ENCODE assay signal across 12 mouse cellular contexts in genomic region chr19:45230848-45231382, GRCm38 (mm10). TPM values are rescaled to one million over a fixed set of nuclear protein-coding genes. Genes with fewer than 3 reads are reported as not detected.
DNase-seq lines count a peak whose midpoint lies in the region; ATAC-seq and TF ChIP-seq lines count a peak whose summit lies in the region.
"Had no signal": no experiment of that assay in that cellular context is flagged by ENCODE, and none has a peak within 500 bp of the region (broad histone marks: within the 10 kb centered on the region; RNA-seq: fewer than 3 reads in every experiment).

No protein-coding gene starts in this region.

- H3K4me1 ChIP-seq in kidney, embryonic 15.5 days = peaks cover 54% of the 10 kb centered on the region
- peaks cover 12% of the 10 kb centered on the region for H3K4me1 ChIP-seq in embryonic facial prominence, embryonic 12.5 days
- H3K4me1 ChIP-seq in hindbrain, embryonic 15.5 days (replicated peaks) = peaks cover 44% of the 10 kb centered on the region
- no peaks in the 10 kb centered on the region for H3K4me1 ChIP-seq in midbrain, postnatal 0 days (ENCODE audit: insufficient read depth, low read length)

- peak overlapping the region; percentile 29 for H3K4me2 ChIP-seq in kidney, embryonic 15.5 days
- peak overlapping the region; percentile 38 for H3K4me2 ChIP-seq in embryonic facial prominence, embryonic 12.5 days (replicated peaks)
- peak overlapping the region; percentile 55 for H3K4me2 ChIP-seq in hindbrain, embryonic 15.5 days
- 0 out of 2 replicates have a peak overlapping the region, but pooled peaks have one; percentile 18 for H3K4me2 ChIP-seq in midbrain, postnatal 0 days (ENCODE audit: low read depth, low read length, poor library complexity, severe bottlenecking)

- ATAC-seq in kidney, embryonic 15.5 days (replicated peaks; ENCODE audit: low FRiP score) = no peak
- ATAC-seq in embryonic facial prominence, embryonic 12.5 days (ENCODE audit: insufficient number of reproducible peaks, insufficient read depth, low FRiP score, low TSS enrichment) = no peak
- ATAC-seq in hindbrain, embryonic 15.5 days (ENCODE audit: low FRiP score, low read depth) = peak; percentile 28; the same call in 1 of the 2 replicates
- ATAC-seq in midbrain, postnatal 0 days (ENCODE audit: low FRiP score) = no peak

- no peak for TF ChIP-seq CTCF in midbrain, postnatal 0 days (IDR thresholded peaks at IDR 0.05)

- DNase-seq in kidney, adult 8-10 months = no peak
- no peak for DNase-seq in midbrain, postnatal 0 days (ENCODE audit: low spot score)
- no peak for DNase-seq in testis, postnatal 14 days (ENCODE audit: low spot score)
- DNase-seq in spleen, postnatal 4 days (ENCODE audit: low spot score in 2 of 2) = no peak
- DNase-seq in adrenal gland, adult 2 months = no peak
- DNase-seq: adrenal gland, postnatal 14 days had no signal

- H3K27me3 ChIP-seq in kidney, embryonic 15.5 days = peaks cover 100% of the 10 kb centered on the region
- peaks cover 91% of the 10 kb centered on the region for H3K27me3 ChIP-seq in embryonic facial prominence, embryonic 12.5 days
- H3K27me3 ChIP-seq in hindbrain, embryonic 15.5 days = peaks cover 51% of the 10 kb centered on the region
- H3K27me3 ChIP-seq in midbrain, postnatal 0 days (ENCODE audit: insufficient read depth, low read length) = peaks cover 57% of the 10 kb centered on the region

- H3K27ac ChIP-seq in kidney, embryonic 15.5 days = no peak overlapping the region
- H3K27ac ChIP-seq in embryonic facial prominence, embryonic 12.5 days = no peak overlapping the region
- peak overlapping the region; percentile 85 for H3K27ac ChIP-seq in hindbrain, embryonic 15.5 days (replicated peaks)
- H3K27ac ChIP-seq in midbrain, postnatal 0 days (ENCODE audit: low read depth, low read length) = no peak overlapping the region

- no peaks in the 10 kb centered on the region for H3K36me3 ChIP-seq in kidney, embryonic 15.5 days
- no peaks in the 10 kb centered on the region for H3K36me3 ChIP-seq in embryonic facial prominence, embryonic 12.5 days
- no peaks in the 10 kb centered on the region for H3K36me3 ChIP-seq in hindbrain, embryonic 15.5 days
- no peaks in the 10 kb centered on the region for H3K36me3 ChIP-seq in midbrain, postnatal 0 days (ENCODE audit: insufficient read depth, low read length)

- H3K9me3 ChIP-seq in kidney, embryonic 15.5 days (replicated peaks) = no peaks in the 10 kb centered on the region
- no peaks in the 10 kb centered on the region for H3K9me3 ChIP-seq in embryonic facial prominence, embryonic 12.5 days
- H3K9me3 ChIP-seq in hindbrain, embryonic 15.5 days = no peaks in the 10 kb centered on the region
- no peaks in the 10 kb centered on the region for H3K9me3 ChIP-seq in midbrain, postnatal 0 days (ENCODE audit: low read length)

- no peak overlapping the region for H3K9ac ChIP-seq in kidney, embryonic 15.5 days
- H3K9ac ChIP-seq in embryonic facial prominence, embryonic 12.5 days = 0 out of 2 replicates have a peak overlapping the region, but pooled peaks have one; percentile 19
- H3K9ac ChIP-seq in hindbrain, embryonic 15.5 days = peak overlapping the region; percentile 36
- no peak overlapping the region for H3K9ac ChIP-seq in midbrain, postnatal 0 days (replicated peaks; ENCODE audit: low read length, poor library complexity, severe bottlenecking)

- WGBS in kidney, embryonic 15.5 days = under 1% methylated on average over 41 of the region's 51 CpGs
- WGBS in embryonic facial prominence, embryonic 12.5 days = 2% methylated on average over 22 of the region's 51 CpGs
- under 1% methylated on average over 45 of the region's 51 CpGs for WGBS in hindbrain, embryonic 15.5 days
- WGBS in midbrain, postnatal 0 days = under 1% methylated on average over 26 of the region's 51 CpGs

- H3K4me3 ChIP-seq in kidney, embryonic 15.5 days (replicated peaks) = peak overlapping the region; percentile 26
- H3K4me3 ChIP-seq in embryonic facial prominence, embryonic 12.5 days = peak overlapping the region; percentile 18
- H3K4me3 ChIP-seq in hindbrain, embryonic 15.5 days = peak overlapping the region; percentile 48
- H3K4me3 ChIP-seq in midbrain, postnatal 0 days (ENCODE audit: low read depth, low read length) = peak overlapping the region; percentile 13; the same call in 1 of the 2 replicates

RNA-seq across cellular contexts. Expression of gene Lbx1, which starts 4.7 kb away (rescaled TPM):
- 0.06 and 0.14 TPM in 2 replicates for polyA plus RNA-seq in kidney, embryonic 15.5 days (2015; fragmentation: Nextera tagmentation; extraction: Ambion mirVana)
- polyA plus RNA-seq in embryonic facial prominence, embryonic 12.5 days (2016; fragmentation: Nextera tagmentation; extraction: Ambion mirVana) = 0.64 and 1.2 TPM in 2 replicates
- 9.9 and 12.2 TPM in 2 replicates for polyA plus RNA-seq in hindbrain, embryonic 15.5 days (2015; fragmentation: Nextera tagmentation; extraction: Ambion mirVana)
- total RNA-seq in midbrain, postnatal 0 days (2014; rRNA removed) = 1.3 and 2.1 TPM in 2 replicates
- 0.10 TPM in 1 of 2 replicates, not detected in the other for polyA plus RNA-seq in midbrain, postnatal 0 days (2015; fragmentation: Nextera tagmentation; extraction: Ambion mirVana)
- total RNA-seq in adrenal gland, adult 2 months (2021) = under 1 TPM in 1 of 2 experiments, not detected in 1; 0.17 TPM
- polyA plus RNA-seq in adrenal gland, adult 2 months (2012; rRNA removed) = 0.21 TPM in 1 of 2 replicates, not detected in the other
- total RNA-seq: adrenal gland, postnatal 14 days; hematopoietic stem cell, adult 5-6 weeks; left cerebral cortex, postnatal 36 days had no signal
- polyA plus RNA-seq: stomach, embryonic 16.5 days had no signal

Comparison
In these comparisons a context has a peak if more than half of its experiments do, and no peak if none do; other contexts are left out.
1. H3K9ac ChIP-seq: peak in embryonic facial prominence, embryonic 12.5 days (single experiment) and hindbrain, embryonic 15.5 days (single experiment); none in kidney, embryonic 15.5 days (single experiment) and midbrain, postnatal 0 days (single experiment).
2. Peak in every context shown above with its lines, with median percentiles within 50 percentile points of each other: H3K4me2 ChIP-seq and H3K4me3 ChIP-seq.